Mouse (Mus musculus): ENCODE data around the gene Ccdc85b. TPM values are rescaled to one million over a fixed set of nuclear protein-coding genes. Genes with fewer than 3 reads are reported as not detected.

Gene Ccdc85b
- total RNA-seq, 2 experiments from 2014 or later: 9.4 to 11.5 TPM

DNA sequence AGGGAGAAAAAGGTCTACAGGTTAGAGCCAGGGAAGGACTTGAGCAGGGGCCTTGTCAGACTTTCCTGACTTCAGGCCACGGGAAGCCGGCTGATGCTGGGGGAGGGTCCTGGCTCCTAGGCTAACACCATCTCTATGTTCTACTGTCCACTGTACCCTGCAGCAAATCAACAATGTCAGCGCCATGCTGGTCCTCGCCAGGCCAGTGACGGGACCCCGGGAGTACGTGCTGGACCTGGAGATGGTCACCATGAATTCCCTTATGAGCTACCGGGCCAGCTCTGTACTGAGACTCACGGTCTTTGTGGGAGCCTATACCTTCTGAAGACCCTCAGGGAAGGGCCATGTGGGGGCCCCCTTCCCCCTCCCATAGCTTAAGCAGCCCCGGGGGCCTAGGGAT, 23.7 kb upstream of the Ccdc85b start:
- DNase-seq: no peak

- DNase-seq: no peak
These were observed 22.3 kb upstream of the Ccdc85b start for GRCm38 (mm10) chr19:5480016-5480415.

- peak; percentile 54 for DNase-seq
These were observed 20.1 kb upstream of the Ccdc85b start for GRCm38 (mm10) chr19:5477668-5478300.

GRCm38 (mm10) chr19:5477004-5477667, 19.4 kb upstream of the Ccdc85b start:
- DNase-seq: peak; percentile 41

- no peak for DNase-seq
These were observed 17.5 kb upstream of the Ccdc85b start for GRCm38 (mm10) chr19:5475069-5475714.

DNA sequence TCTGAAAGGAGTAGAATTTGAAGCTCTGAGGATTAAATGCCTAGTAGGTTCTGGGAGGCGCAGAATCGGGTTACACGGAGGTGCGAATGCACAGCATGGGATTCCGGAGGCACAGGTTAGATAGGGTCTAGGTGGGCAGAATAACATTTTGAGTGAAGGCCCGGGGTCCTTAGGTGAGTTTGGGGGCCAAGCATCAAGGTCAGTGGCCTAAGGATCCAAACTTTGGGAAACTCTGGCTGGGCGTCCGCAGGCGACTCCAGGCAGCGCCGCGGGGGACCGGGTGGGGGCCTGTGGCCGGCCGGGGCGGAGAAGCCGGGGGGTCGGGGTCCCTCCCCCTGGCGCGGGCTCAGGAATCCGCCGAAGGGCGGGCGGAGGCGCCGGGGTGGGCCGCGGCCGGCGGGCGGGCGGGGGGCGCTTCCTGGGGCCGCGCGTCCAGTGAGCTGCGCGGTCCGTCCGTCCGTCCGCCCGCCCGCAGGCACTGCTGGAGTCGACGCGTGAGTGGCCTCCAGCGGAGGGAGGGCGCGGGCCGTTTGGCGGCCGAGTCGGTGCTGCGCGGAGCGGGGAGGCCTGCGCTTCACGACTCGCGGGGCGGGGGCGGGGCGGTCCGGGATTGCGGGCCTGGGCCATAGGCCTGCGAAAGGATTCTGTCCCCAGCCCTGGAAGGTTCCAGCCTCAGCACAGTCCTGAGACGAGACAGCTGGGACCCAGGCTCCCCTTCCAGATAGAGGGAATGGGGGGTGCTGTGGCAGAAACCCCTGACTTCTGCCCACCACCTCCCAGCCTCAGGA, 16.8 kb upstream of the Ccdc85b start:
- DNase-seq: peak; percentile 76

DNA sequence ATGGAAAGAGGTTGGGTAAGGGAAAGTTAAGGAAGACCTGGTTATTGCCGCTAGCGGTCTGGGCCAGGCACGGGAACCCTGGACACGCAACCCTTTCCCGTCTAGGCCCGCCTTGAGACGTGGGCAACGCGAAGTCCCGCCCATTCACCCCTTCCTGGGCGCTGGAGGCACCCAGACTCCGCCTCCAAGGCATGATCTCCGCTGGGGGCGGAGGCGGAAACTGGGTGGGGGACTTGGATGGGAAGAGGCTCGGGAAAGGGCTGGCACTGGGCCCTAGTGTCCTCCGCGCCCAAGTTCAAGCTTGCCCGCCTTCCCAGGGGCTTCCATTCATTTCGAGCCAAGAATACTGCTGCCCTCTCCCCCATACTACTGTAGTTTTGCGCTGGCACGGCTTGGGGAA, 16.0 kb upstream of the Ccdc85b start, which contains the start of gene Efemp2:
Gene Efemp2 (plus strand): TSS at position 235 of the 400 bp plus-strand sequence.
- DNase-seq: peak; percentile 90

DNA sequence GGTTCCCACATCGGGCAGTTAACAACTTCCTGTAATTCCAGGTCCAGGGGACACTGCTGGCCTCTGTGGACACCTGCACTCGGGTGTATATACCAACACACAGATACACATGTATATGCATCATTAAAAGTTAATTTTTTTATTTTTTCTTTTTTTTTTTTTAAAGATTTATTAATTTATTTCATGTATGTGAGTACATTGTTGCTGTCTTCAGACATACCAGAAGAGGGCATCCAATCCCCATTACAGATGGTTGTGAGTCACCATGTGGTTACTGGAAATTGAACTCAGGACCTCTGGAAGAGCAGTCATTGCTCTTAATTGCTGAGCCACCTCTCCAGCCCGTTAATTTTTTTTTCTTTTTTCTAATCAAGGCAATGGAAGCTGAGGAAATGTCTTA, 15.2 kb upstream of the Ccdc85b start:
- no peak for DNase-seq

DNA sequence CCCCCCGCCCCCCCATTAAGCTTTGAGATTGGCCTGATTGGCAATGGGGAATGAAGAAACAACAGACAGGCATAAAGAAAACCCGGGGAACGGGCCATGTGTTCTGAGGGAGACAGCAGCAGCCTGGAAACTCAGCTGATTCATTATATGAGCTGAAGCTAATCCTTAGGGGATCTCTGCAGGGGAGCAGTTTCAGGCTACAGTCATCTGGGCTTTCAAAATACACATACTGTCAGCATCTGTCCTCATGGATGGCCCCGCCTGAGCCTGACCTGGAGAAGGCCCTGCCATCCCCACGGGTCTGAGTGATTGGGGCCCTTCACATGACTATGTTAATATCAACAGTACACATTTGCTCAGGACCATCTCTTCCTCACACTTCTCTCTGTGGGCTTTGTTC, 14.2 kb upstream of the Ccdc85b start:
- DNase-seq: no peak

DNA sequence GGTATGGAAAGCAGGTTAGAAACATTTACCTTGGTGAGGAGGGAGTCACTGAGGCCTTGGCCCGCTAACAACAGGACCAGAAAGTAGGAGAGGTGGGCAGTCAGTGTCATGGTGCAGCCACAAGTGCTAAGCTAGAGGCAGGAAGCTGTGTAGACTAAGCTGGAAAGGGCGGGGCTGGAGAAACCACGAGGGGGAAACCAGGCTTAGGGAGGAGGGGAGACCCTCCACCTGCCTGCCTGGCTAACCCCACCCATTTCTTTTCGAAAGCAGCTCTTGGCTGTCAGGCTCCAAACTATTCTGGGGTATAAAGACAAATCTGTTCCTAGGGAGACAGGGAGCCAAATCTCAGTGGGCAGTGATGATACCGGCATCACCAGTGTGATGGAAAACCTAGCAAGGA, 10.7 kb upstream of the Ccdc85b start, which contains the start of gene Ctsw:
Gene Ctsw (minus strand): TSS at position 134 of the 400 bp plus-strand sequence.
- DNase-seq: no peak

DNA sequence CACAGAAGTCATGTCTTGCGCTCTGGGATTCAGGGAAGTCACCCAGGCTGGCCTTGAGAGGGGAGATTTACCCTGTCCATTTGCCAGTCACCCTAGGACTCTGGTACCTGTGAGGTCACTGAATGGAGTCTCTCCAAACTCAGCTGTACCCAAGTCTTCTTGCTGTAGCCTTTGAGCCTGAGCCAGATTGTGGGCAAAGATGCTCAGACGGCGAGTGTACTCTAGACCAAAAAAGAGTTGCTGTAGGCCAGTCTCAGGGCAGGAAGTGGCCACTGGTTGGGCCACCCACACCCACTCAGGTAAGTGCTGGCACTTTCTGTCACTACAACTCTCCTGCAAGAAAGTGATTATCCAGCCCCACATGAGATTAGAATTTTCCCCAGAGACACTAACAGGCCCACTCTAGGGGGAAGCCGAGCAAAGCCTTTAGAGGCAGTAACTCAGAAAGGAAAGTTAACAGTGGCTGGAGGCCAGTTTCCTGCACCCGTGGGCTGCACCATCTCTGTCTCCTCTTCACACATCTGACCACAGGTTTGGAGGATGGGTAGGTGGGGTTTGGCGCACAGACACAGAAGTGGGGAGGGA, 9.3 kb upstream of the Ccdc85b start:
- no peak for DNase-seq

- DNase-seq: no peak
These were observed 7.3 kb upstream of the Ccdc85b start for GRCm38 (mm10) chr19:5465037-5465436.

DNA sequence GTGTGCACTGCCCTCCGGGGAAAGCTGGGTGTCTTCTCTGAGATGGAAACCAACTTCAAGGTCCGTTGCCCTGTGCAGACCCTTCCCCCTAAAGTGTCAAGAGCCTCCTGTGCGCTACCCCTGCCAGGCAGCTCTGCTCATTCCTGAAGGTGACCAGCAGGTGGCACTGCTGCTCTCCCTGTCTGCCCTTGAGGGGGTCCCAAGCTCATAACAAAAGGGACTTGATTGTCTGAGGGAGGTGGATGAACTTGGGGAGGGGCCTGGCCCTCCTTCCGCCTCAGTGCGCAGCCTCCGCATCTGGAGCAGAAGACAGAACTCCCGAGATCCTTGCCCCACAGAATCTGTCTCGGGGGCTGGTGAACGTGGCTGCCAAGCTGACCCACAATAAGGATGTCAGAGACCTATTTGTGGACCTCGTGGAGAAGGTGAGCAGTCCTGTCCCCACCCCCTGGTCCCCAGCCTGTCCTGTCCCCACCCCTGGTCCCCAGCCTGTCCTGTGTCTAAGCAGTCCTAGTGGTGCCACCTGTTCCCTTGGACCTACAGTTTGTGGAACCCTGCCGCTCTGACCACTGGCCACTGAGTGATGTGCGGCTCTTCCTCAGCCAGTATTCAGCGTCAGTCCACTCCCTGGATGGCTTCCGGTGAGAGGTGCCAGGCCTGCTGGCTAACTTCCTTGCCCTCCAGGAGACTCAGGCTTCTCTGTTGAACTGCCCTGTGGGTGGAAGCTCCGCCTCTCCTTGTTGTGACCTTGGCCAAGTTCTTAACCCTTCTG, 6.3 kb upstream of the Ccdc85b start:
- DNase-seq: peak; percentile 66

DNA sequence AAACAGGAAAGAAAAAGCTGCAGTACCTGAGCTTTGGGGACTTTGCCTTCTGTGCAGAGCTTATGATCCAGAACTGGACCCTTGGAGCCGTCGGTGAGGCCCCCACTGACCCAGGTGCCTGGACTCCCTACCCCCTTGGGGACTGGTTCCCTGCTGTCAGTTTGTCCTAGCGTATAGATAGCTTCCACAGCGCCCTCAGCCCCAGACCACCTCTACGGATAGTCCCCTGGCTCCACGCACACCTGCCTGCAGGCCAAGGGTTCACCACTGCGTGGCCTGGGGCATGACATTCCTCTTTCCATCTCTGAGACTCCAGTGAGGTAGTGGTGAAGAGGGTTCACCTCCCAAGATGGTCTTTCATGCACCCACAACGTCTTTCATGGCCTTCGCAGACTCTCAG, 5.5 kb upstream of the Ccdc85b start:
- no peak for DNase-seq

DNA sequence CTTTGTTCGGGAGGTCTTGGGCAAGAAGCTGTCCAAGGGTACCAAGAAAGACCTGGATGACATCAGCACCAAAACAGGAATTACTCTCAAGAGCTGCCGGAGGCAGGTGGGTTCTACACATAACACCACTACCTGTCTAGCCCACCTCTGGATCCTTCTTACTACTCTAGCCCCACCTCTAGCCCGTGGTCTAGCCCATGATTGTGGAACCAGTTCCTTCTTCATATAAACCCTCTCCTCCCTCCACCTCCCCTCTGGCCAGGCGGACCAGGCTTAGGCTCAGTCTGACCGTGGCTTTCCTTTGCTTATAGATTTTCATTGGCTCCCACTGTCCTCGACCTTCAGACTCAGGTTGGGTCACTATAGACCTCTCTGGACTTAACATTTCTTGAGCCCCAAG, 3.7 kb upstream of the Ccdc85b start:
- no peak for DNase-seq

GRCm38 (mm10) chr19:5460465-5460911, 2.8 kb upstream of the Ccdc85b start, which contains the start of gene Fibp:
Fibp (plus strand) TSS chr19:5460615.
- DNase-seq: peak; percentile 94

GRCm38 (mm10) chr19:5459896-5460295, 2.2 kb upstream of the Ccdc85b start:
- no peak for DNase-seq

DNA sequence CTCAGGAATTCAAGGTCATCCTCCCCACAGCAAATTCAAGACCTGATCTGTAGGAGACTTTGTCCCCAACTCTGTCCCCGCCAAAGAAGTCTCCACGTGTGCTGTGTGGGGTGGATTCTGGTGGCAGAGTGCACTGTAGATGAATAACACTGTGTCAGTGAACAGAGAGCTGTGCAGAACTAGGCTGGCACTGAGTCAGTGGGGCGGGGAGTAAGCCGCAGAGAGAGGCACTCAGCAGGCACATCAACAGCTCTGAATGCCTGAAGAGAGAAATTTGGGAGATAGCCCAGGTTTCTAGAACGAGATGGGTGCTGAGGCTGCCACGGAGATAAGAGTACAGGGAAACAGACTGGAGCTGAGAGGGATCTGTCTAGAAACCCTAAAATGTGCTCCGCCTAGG, 1.3 kb upstream of the Ccdc85b start:
- DNase-seq: no peak

GRCm38 (mm10) chr19:5456922-5457745, 560 bp downstream of the Ccdc85b start:
- DNase-seq: peak; percentile 97

DNA sequence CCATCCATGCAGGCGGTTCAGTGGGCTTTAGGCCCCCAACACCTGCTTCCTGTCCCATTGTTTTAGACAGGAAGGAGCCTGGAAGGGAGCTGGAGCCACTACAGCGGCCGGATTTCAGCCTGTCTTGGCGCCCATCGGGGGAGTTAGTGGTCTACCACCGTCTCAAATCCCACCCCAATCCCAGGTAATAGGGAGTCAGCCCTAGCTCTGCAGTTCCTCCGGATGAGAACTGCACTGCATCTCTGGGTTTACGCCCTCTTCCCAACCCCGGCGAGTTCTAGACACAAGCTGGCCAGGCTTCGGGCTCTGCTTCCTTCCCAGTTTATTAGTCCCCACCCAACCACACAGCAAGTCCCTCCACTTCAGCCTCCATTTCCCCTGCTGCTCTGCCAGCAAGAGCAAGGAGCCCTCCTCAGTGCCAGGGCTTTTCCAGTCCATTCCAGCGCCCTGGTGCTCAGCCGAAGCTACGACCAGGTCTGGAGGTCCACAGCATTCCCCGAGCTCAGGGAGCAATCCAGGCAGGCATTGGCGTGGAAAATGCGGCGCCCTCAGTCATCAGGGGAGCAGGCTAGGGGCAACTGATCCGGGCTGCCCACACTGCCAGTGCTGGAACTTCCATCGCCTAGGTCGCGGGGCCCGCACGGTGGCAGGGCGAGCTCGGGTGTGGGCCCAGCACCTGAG, 1.3 kb downstream of the Ccdc85b start:
- DNase-seq: peak; percentile 42
